Mouse (Mus musculus): ENCODE data around the gene Rpl27. TPM values are rescaled to one million over a fixed set of nuclear protein-coding genes. Genes with fewer than 3 reads are reported as not detected.

Gene Rpl27
- total RNA-seq, 2 experiments from 2014 or later, result 32.6 to 46.9 TPM

- intact Hi-C loops (cut with DNase I), result no loop called here
- no peak for DNase-seq (ENCODE audit: low spot score in 2 of 2)
These were observed 43.5 kb downstream of the Rpl27 start for GRCm38 (mm10) chr11:101485509-101486028.

GRCm38 (mm10) chr11:101486126-101486525, 44.0 kb downstream of the Rpl27 start:
- no peak for DNase-seq (ENCODE audit: low spot score in 2 of 2)
- intact Hi-C loops (cut with DNase I), result no loop called here

Small RNA genes within 50 kb of the gene (microRNA-seq; reads per million reads assigned to microRNA genes)
- gene Mir6929, result 1.0 reads per million

Other genes starting within 250 kb of the Rpl27 start
- gene Ezh1, start 215.8 kb upstream of the Rpl27 start, total RNA-seq (2021), result 10 to 100 TPM; 47.8 to 52.1 TPM
- 10 to 100 TPM; 33.2 to 39.4 TPM for gene Ramp2, start 196.3 kb upstream of the Rpl27 start, total RNA-seq (2021)
- gene Vps25, start 188.6 kb upstream of the Rpl27 start, total RNA-seq (2021), result 10 to 100 TPM; 62.0 to 63.0 TPM
- gene Wnk4, start 181.7 kb upstream of the Rpl27 start, total RNA-seq (2021), result 1 to 10 TPM; 4.3 to 8.4 TPM
- under 1 TPM; 0.42 to 0.84 TPM for gene Cntd1, start 163.3 kb upstream of the Rpl27 start, total RNA-seq (2021)
- gene Coa3, start 163.2 kb upstream of the Rpl27 start, total RNA-seq (2021), result 100 to 1,000 TPM in 1 of 2 experiments, 10 to 100 TPM in 1; 97.7 to 112 TPM
- gene Becn1, start 140.0 kb upstream of the Rpl27 start, total RNA-seq (2021), result 100 to 1,000 TPM; 206 to 237 TPM
- 100 to 1,000 TPM; 114 to 133 TPM for gene Psme3, start 126.1 kb upstream of the Rpl27 start, total RNA-seq (2021)
- 1 to 10 TPM; 4.4 to 7.2 TPM for gene Aoc2, start 117.2 kb upstream of the Rpl27 start, total RNA-seq (2021)
- gene Aoc3, start 111.7 kb upstream of the Rpl27 start, total RNA-seq (2021), result under 1 TPM; 0.76 to 0.79 TPM
- not detected for gene G6pc, start 74.7 kb upstream of the Rpl27 start, total RNA-seq (2021)
- 10 to 100 TPM; 42.1 to 45.6 TPM for gene Aarsd1, start 24.7 kb upstream of the Rpl27 start, total RNA-seq (2021)
- gene Gm27029, start 17.5 kb upstream of the Rpl27 start, total RNA-seq (2021), result 1 to 10 TPM; 5.5 to 7.6 TPM
- gene Rundc1, start 17.2 kb upstream of the Rpl27 start, total RNA-seq (2021), result 10 to 100 TPM; 32.7 to 40.6 TPM
- gene Ptges3l, start 17.0 kb upstream of the Rpl27 start, total RNA-seq (2021), result 1 to 10 TPM; 3.3 to 4.7 TPM
- 1 to 10 TPM; 3.2 to 3.4 TPM for gene Ifi35, start 6.1 kb downstream of the Rpl27 start, total RNA-seq (2021)
- 100 to 1,000 TPM; 139 to 164 TPM for gene Rnd2, start 22.7 kb downstream of the Rpl27 start, total RNA-seq (2021)
- 10 to 100 TPM; 33.9 to 36.1 TPM for gene Vat1, start 23.9 kb downstream of the Rpl27 start, total RNA-seq (2021)
- gene Brca1, start 109.7 kb downstream of the Rpl27 start, total RNA-seq (2021), result 1 to 10 TPM in 1 of 2 experiments, under 1 TPM in 1; 0.96 to 1.0 TPM
- gene Nbr1, start 109.9 kb downstream of the Rpl27 start, total RNA-seq (2021), result 100 to 1,000 TPM; 131 to 145 TPM
- gene Tmem106a, start 139.9 kb downstream of the Rpl27 start, total RNA-seq (2021), result 1 to 10 TPM; 1.2 to 1.6 TPM
- not detected for gene Gm11634, start 157.0 kb downstream of the Rpl27 start, total RNA-seq (2021)
- gene Rdm1, start 184.9 kb downstream of the Rpl27 start, total RNA-seq (2021), result 1 to 10 TPM; 6.0 to 6.5 TPM
- gene Arl4d, start 223.2 kb downstream of the Rpl27 start, total RNA-seq (2021), result 10 to 100 TPM; 18.3 to 38.8 TPM

Measured in left cerebral cortex, postnatal 36 days (tissue).